Mouse (Mus musculus): ENCODE results near the gene Eif2ak1.

DNA sequence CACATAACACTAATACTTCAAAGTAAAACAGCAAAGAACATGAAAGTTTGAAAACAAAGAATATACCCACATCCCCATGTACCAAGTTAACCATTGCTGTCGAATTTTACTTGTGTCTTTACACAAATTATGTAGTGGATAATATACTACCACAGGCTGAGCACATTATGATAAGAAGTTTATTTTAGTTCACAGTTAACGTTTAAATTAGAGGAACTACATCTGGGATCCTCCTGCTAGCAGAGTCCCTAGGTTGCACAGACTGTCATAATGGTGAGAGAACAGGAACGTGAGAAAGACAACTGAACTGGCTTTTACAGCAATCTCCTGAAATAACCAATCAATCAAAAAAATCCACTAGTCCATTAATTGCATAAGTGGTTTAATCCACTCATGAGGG, 10.3 kb upstream of the Eif2ak1 start:
- TF ChIP-seq EP300 (IDR thresholded peaks at IDR 0.05; ENCODE audit: low read length) (no peak), E2F4 (IDR thresholded peaks at IDR 0.05; ENCODE audit: insufficient replicate concordance, low read depth, low read length) (no peak), MAFK (IDR thresholded peaks at IDR 0.05; ENCODE audit: insufficient replicate concordance, low read length) (no peak), BHLHE40 (IDR thresholded peaks at IDR 0.05; ENCODE audit: low read depth, low read length) (no peak), HCFC1 (IDR thresholded peaks at IDR 0.05; ENCODE audit: low read depth, low read length) (no peak), GABPA (IDR thresholded peaks at IDR 0.05; ENCODE audit: insufficient replicate concordance, low read depth, low read length) (no peak), CHD2 (IDR thresholded peaks at IDR 0.05; ENCODE audit: low read length) (no peak), POLR2A (IDR thresholded peaks at IDR 0.05; ENCODE audit: low read depth, low read length) (no peak), CTCF (conservative IDR thresholded peaks at IDR 0.05 in 1 of 2, IDR thresholded peaks at IDR 0.05 in 1 of 2; ENCODE audit: low read depth in 2 of 2, low read length in 2 of 2) (no peak)
